Mouse (Mus musculus) CH12.LX (cell line): ENCODE results near the gene Carf. TPM values are rescaled to one million over a fixed set of nuclear protein-coding genes. Genes with fewer than 3 reads are reported as not detected.

Experiments
- DNase-seq: peaks from one replicate; pipeline ENCODE4 v3.0.0-alpha.2; 2013; ENCODE audit errors: extremely low read depth
- H3K27ac ChIP-seq: 2 replicates; pipeline ENCODE4 v1.5.1; 2012; ENCODE audit warnings: low read depth, mild to moderate bottlenecking, control low read depth, moderate library complexity; ENCODE audit not compliant: insufficient read depth
- H3K27me3 ChIP-seq: replicated peaks from 2 replicates; pipeline ENCODE3; 2012; ENCODE audit warnings: inconsistent platforms
- H3K36me3 ChIP-seq, 2 experiments: replicated peaks in 1 of 2; 2 replicates each; pipeline versions ENCODE3 to v1.6.1; 2012; ENCODE audit warnings: inconsistent platforms in 1 of 2, low read length in 1 of 2, mild to moderate bottlenecking in 1 of 2, mixed read lengths in 1 of 2, moderate library complexity in 1 of 2; ENCODE audit not compliant: control insufficient read depth in 1 of 2, insufficient read depth in 1 of 2
- H3K4me1 ChIP-seq, 2 experiments: 2 replicates each; pipeline ENCODE4 v1.6.1; 2012; ENCODE audit warnings: inconsistent platforms in 1 of 2, moderate library complexity in 1 of 2; ENCODE audit not compliant: insufficient read depth in 2 of 2, control insufficient read depth in 1 of 2
- H3K4me2 ChIP-seq: 2 replicates; pipeline ENCODE4 v1.6.1; 2012; ENCODE audit warnings: low read depth, mild to moderate bottlenecking, control low read depth; ENCODE audit not compliant: poor library complexity, insufficient read depth, severe bottlenecking
- H3K4me3 ChIP-seq, 3 experiments: fragments of 150-350 bp in 1 of 3; sonication (generic) in 1 of 3; replicated peaks in 1 of 3; 2 replicates each; pipeline versions ENCODE3 to v1.5.1; 2011 to 2012; ENCODE audit warnings: low read depth in 2 of 3, low read length in 2 of 3, mild to moderate bottlenecking in 2 of 3, moderate library complexity in 2 of 3, control low read depth in 1 of 3, improper control_type of control experiment in 1 of 3, inconsistent platforms in 1 of 3, mixed read lengths in 1 of 3; ENCODE audit not compliant: poor library complexity in 1 of 3
- H3K79me2 ChIP-seq: replicated peaks from 2 replicates; pipeline ENCODE4 v1.6.1; 2012; ENCODE audit warnings: mild to moderate bottlenecking, moderate library complexity; ENCODE audit not compliant: control insufficient read depth, poor library complexity, insufficient read depth, severe bottlenecking; ENCODE audit errors: extremely low read depth
- H3K9ac ChIP-seq: 2 replicates; pipeline ENCODE4 v1.6.1; 2012; ENCODE audit warnings: low read depth, mild to moderate bottlenecking, control low read depth, moderate library complexity; ENCODE audit not compliant: insufficient read depth
- H3K9me3 ChIP-seq: replicated peaks from 2 replicates; pipeline ENCODE3; 2012; ENCODE audit warnings: low read length, inconsistent platforms, mixed read lengths
- BHLHE40 ChIP-seq: IDR thresholded peaks from 2 replicates; pipeline ENCODE4 v1.6.1; 2011; ENCODE audit warnings: mild to moderate bottlenecking, low read depth, low read length, improper control_type of control experiment
- CHD1 ChIP-seq: IDR thresholded peaks from 2 replicates; pipeline ENCODE4 v1.6.1; 2012; ENCODE audit warnings: low read depth, low read length, improper control_type of control experiment, inconsistent platforms
- CHD2 ChIP-seq: IDR thresholded peaks from 2 replicates; pipeline ENCODE4 v1.6.1; 2011; ENCODE audit warnings: low read length, improper control_type of control experiment
- CTCF ChIP-seq, 2 experiments: IDR thresholded peaks in 1 of 2; conservative IDR thresholded peaks in 1 of 2; 2 replicates each; pipeline ENCODE4 v1.5.1; 2011 to 2012; ENCODE audit warnings: low read depth in 2 of 2, low read length in 2 of 2, improper control_type of control experiment in 1 of 2, inconsistent platforms in 1 of 2, mild to moderate bottlenecking in 1 of 2, moderate library complexity in 1 of 2
- IRF4 ChIP-seq: IDR thresholded peaks from 2 replicates; pipeline ENCODE4 v1.6.1; 2014; ENCODE audit warnings: low read depth, mild to moderate bottlenecking, inconsistent platforms, low read length, improper control_type of control experiment
- JUN ChIP-seq: IDR thresholded peaks from 2 replicates; pipeline ENCODE4 v1.6.1; 2011; ENCODE audit warnings: low read depth, mild to moderate bottlenecking, low read length, improper control_type of control experiment, moderate library complexity; ENCODE audit not compliant: insufficient read depth
- KAT2A ChIP-seq: IDR thresholded peaks from 2 replicates; pipeline ENCODE4 v1.6.1; 2012; ENCODE audit warnings: low read length, improper control_type of control experiment, inconsistent platforms; ENCODE audit not compliant: insufficient replicate concordance
- MYC ChIP-seq: IDR thresholded peaks from 2 replicates; pipeline ENCODE4 v1.6.1; 2011; ENCODE audit warnings: low read depth, mild to moderate bottlenecking, improper control_type of control experiment, low read length
- POLR2A ChIP-seq: IDR thresholded peaks from 2 replicates; pipeline ENCODE4 v1.6.1; 2011; ENCODE audit warnings: low read depth, mild to moderate bottlenecking, improper control_type of control experiment, low read length
- SIN3A ChIP-seq: IDR thresholded peaks from 2 replicates; pipeline ENCODE4 v1.6.1; 2012; ENCODE audit warnings: low read length, improper control_type of control experiment, inconsistent platforms
- TBP ChIP-seq: conservative IDR thresholded peaks from 2 replicates; pipeline ENCODE4 v1.6.1; 2011; ENCODE audit warnings: low read depth, low read length, improper control_type of control experiment
- USF1 ChIP-seq: IDR thresholded peaks from 2 replicates; pipeline ENCODE4 v1.6.1; 2014; ENCODE audit warnings: low read depth, mild to moderate bottlenecking, inconsistent platforms, low read length, improper control_type of control experiment
- USF2 ChIP-seq: conservative IDR thresholded peaks from 2 replicates; pipeline ENCODE4 v1.6.1; 2011; ENCODE audit warnings: low read depth, low read length, improper control_type of control experiment
- dilution Hi-C: fragments of 300-500 bp; cut with MboI; formaldehyde crosslinking; loops from 2 replicates; pipeline ENCODE4 v1.14.3; 2020; ENCODE audit warnings: low sequenced_read_pairs; ENCODE audit not compliant: extremely low pct_unique_long_range_greater_than_20kb, extremely low pct_ligation_motif_present
- in situ Hi-C: fragments of 300-500 bp; cut with MboI; formaldehyde crosslinking; loops from 3 replicates; pipeline ENCODE4 v1.14.3; 2019; ENCODE audit warnings: low sequenced_read_pairs, low pct_ligation_motif_present, low pct_unique_long_range_greater_than_20kb, mixed read lengths
- polyA plus RNA-seq: library from polyadenylated mRNA; unstranded; fragments of >175 nt; gene quantifications from 2 replicates; pipeline ENCODE4 v1.2.1, GENCODE M21; 2012; ENCODE audit warnings: low read depth; ENCODE audit not compliant: insufficient read length
- total RNA-seq, 2 experiments: library from RNA; depleted of rRNA; stranded (reverse); fragments of 300-350 nt in 1 of 2; fragments of >200 nt in 1 of 2; gene quantifications; 2 replicates each; pipeline ENCODE4 v1.2.3; 2012 to 2014

The Carf gene
- total and polyA plus RNA-seq, 3 experiments, result 3.0 to 3.3 (median 3.2) TPM

GRCm38 (mm10) chr1:60076411-60076810, 21.6 kb upstream of the Carf start:
- in situ Hi-C loops, result no loop called here
- no peaks in the 10 kb centered on the region for H3K27me3 ChIP-seq
- H3K9ac ChIP-seq, result no peak overlapping the region
- H3K9me3 ChIP-seq, result no peaks in the 10 kb centered on the region
- H3K27ac ChIP-seq, result no peak overlapping the region
- H3K4me1 ChIP-seq, result no peaks in the 10 kb centered on the region
- no peaks in the 10 kb centered on the region for H3K79me2 ChIP-seq
- no peak for DNase-seq
- no peak overlapping the region for H3K4me2 ChIP-seq
- dilution Hi-C loops, result no loop called here
- H3K36me3 ChIP-seq, result peaks cover 26 to 68% of the 10 kb centered on the region in 2 experiments
- no peak overlapping the region for H3K4me3 ChIP-seq
- TF ChIP-seq KAT2A (no peak), POLR2A (peak; percentile 7; the same call in 1 of the 2 replicates)

GRCm38 (mm10) chr1:60096572-60097276, 1.3 kb upstream of the Carf start:
- Histone ChIP-seq H3K4me1 (peaks cover 2 to 17% of the 10 kb centered on the region in 2 experiments; a peak in 2 of 4 replicates), H3K4me3 (peak overlapping the region; percentile 81 to 88 (median 83)), H3K9ac (peak overlapping the region; percentile 66), H3K36me3 (peaks cover 29 to 36% of the 10 kb centered on the region in 2 experiments), H3K79me2 (peaks cover 31% of the 10 kb centered on the region), H3K27me3 (no peaks in the 10 kb centered on the region), H3K4me2 (peak overlapping the region; percentile 53), H3K9me3 (no peaks in the 10 kb centered on the region), H3K27ac (no peak overlapping the region)
- dilution Hi-C loops, result no loop called here
- in situ Hi-C loops, result no loop called here
- TF ChIP-seq SIN3A, result no peak
- TF ChIP-seq USF1, result no peak
- TF ChIP-seq CTCF (conservative IDR thresholded peaks at IDR 0.05 in 1 of 2, IDR thresholded peaks at IDR 0.05 in 1 of 2; ENCODE audit: low read depth in 2 of 2, low read length in 2 of 2), result no peak
- no peak for TF ChIP-seq USF2
- TF ChIP-seq CHD2, result 0 out of 2 replicates have a peak, but pooled peaks have one; percentile 22
- TF ChIP-seq BHLHE40, result peak; percentile 46; the same call in 1 of the 2 replicates
- no peak for TF ChIP-seq JUN
- no peak for TF ChIP-seq TBP
- TF ChIP-seq MYC, result no peak
- no peak for TF ChIP-seq IRF4
- TF ChIP-seq CHD1, result 0 out of 2 replicates have a peak, but pooled peaks have one; percentile 34
- TF ChIP-seq, all 38 proteins: peak for 3
- peak; percentile 50 for DNase-seq
